Mouse (Mus musculus) hindbrain, embryonic 10.5 days (tissue): ENCODE measurements at regions not wholly inside any gene's neighbourhood (a gene's known extent, or its start where the extent isn't known, plus 50 kb on each side); places are given as distances from the start of the nearest gene placed in this dataset.

Source experiments
- DNase-seq: peaks from one replicate; pipeline ENCODE4 v3.0.0-alpha.2; 2017; ENCODE audit warnings: low spot score
- H3K27ac ChIP-seq: fragments of 300-500 bp; sonication (generic); 2 replicates; pipeline ENCODE4 v1.5.1; 2016; ENCODE audit warnings: mild to moderate bottlenecking, moderate library complexity
- H3K27me3 ChIP-seq: fragments of 300-500 bp; sonication (generic); 2 replicates; pipeline ENCODE4 v1.6.1; 2016; ENCODE audit warnings: mild to moderate bottlenecking; ENCODE audit not compliant: poor library complexity, insufficient read depth, severe bottlenecking
- H3K36me3 ChIP-seq: fragments of 300-500 bp; sonication (generic); 2 replicates; pipeline ENCODE4 v1.6.1; 2016; ENCODE audit warnings: mild to moderate bottlenecking, moderate library complexity
- H3K4me1 ChIP-seq: fragments of 300-500 bp; sonication (generic); replicated peaks from 2 replicates; pipeline ENCODE4 v1.6.1; 2016; ENCODE audit warnings: mild to moderate bottlenecking
- H3K4me3 ChIP-seq: fragments of 300-500 bp; sonication (generic); 2 replicates; pipeline ENCODE4 v1.5.1; 2016; ENCODE audit warnings: mild to moderate bottlenecking, moderate library complexity
- H3K9me3 ChIP-seq: fragments of 300-500 bp; sonication (generic); 2 replicates; pipeline ENCODE4 v1.6.1; 2016; ENCODE audit warnings: mild to moderate bottlenecking, moderate library complexity
- WGBS: fragments of 180-500 bp; shearing (Covaris S2); methylation state at CpG from one replicate; pipeline ENCODE4 v1.1.7; 2016; 5-methylcytosine and 5-hydroxymethylcytosine counted together

DNA sequence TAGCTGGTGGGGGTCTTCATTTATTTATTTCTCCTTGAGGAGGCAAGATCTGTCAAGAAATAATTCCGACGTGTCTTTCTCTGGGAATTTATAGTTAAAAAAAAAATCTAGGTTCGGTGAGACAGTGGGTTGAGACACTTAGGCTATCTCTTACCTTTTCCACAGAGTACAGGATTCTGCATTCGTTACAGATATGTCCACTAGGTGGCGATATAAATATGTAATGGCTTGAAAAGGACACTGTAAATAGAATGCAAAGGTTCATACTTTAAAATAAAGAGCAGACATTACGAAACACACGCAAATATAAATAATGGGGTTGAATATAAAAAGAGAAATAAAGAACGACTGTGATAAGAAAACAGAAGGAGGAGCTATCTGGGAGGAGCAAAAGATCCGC lies 517.5 kb downstream of the Cps1 start:
- Histone ChIP-seq H3K4me3 (no peak overlapping the region), H3K36me3 (no peaks in the 10 kb centered on the region), H3K4me1 (no peaks in the 10 kb centered on the region), H3K9me3 (no peaks in the 10 kb centered on the region), H3K27ac (no peak overlapping the region), H3K27me3 (no peaks in the 10 kb centered on the region)
- WGBS: 29% methylated on average over 9 of the region's 9 CpGs
- DNase-seq: no peak

DNA sequence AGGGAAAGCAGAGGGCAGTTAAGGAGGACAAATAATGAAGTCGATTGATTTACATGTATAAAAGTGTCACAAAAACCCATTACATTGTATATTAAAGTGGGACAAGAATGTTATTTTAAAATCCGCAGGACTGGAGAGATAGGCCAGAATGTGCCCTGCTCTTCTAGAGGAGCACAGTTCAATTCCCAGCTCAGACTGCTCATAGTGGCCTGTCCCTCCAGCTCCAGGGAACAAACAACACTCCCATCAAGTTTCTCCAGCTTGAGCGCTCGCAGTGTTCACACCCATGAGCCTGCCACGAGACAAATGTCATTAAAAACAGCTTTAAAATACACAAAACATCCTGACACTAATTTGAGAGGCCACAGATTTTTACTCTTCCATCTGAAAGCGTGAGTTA lies 517.9 kb downstream of the Cps1 start:
- DNase-seq: no peak
- Histone ChIP-seq H3K36me3 (no peaks in the 10 kb centered on the region), H3K27me3 (no peaks in the 10 kb centered on the region), H3K4me1 (no peaks in the 10 kb centered on the region), H3K4me3 (no peak overlapping the region), H3K27ac (no peak overlapping the region), H3K9me3 (no peaks in the 10 kb centered on the region)
- 62% methylated on average over 6 of the region's 6 CpGs for WGBS

DNA sequence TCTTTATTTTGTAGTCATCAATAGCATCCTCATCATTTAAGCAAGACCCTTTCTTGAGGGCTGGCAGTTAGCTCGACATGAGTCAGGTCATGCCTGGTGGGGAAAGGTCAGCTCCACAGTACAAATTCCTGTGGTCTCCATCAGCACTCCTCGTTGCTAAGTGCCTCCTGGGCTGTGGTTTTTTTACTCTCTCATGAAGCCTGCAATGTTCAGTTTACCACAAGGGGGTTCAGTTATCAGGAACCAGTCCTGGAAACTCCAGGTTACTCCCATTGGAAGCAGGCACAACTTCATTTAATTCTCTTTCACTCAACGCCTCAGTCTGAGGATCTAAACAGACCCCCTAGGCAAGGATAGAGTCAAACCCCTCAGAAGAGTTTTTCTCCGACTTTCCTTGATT lies 520.8 kb downstream of the Cps1 start:
- Histone ChIP-seq H3K9me3 (no peaks in the 10 kb centered on the region), H3K27ac (no peak overlapping the region), H3K27me3 (no peaks in the 10 kb centered on the region), H3K4me3 (no peak overlapping the region), H3K4me1 (no peaks in the 10 kb centered on the region), H3K36me3 (no peaks in the 10 kb centered on the region)
- peak; percentile 3 for DNase-seq
- 42% methylated on average over 4 of the region's 4 CpGs for WGBS
